In genomic region chr6:127888581-127888980, GRCm38 (mm10) we compare ENCODE assay signal across 8 mouse cellular contexts. TPM values are rescaled to one million over a fixed set of nuclear protein-coding genes. Genes with fewer than 3 reads are reported as not detected.
DNase-seq lines count a peak whose midpoint lies in the region; ATAC-seq and TF ChIP-seq lines count a peak whose summit lies in the region.
"Had no signal": no experiment of that assay in that cellular context is flagged by ENCODE, and none has a peak within 500 bp of the region (broad histone marks: within the 10 kb centered on the region; RNA-seq: fewer than 3 reads in every experiment).

No protein-coding gene starts in this region.

- WGBS in hindbrain, embryonic 11.5 days: 63% methylated on average over 3 of the region's 3 CpGs
- 76% methylated on average over 3 of the region's 3 CpGs for WGBS in midbrain, embryonic 11.5 days

- H3K27ac ChIP-seq in hindbrain, embryonic 11.5 days (ENCODE audit: low read depth, low read length): no peak overlapping the region
- no peak overlapping the region for H3K27ac ChIP-seq in midbrain, embryonic 11.5 days (ENCODE audit: low read depth, low read length)

- H3K27me3 ChIP-seq in E14TG2a.4 (ENCODE audit: insufficient read depth, low read length): peaks cover 48% of the 10 kb centered on the region
- H3K27me3 ChIP-seq in hindbrain, embryonic 11.5 days (ENCODE audit: control insufficient read depth, insufficient read depth, low read length): no peaks in the 10 kb centered on the region
- H3K27me3 ChIP-seq in midbrain, embryonic 11.5 days (ENCODE audit: control insufficient read depth, insufficient read depth, low read length): 0 out of 2 replicates have a peak, but pooled peaks cover 2% of the 10 kb centered on the region

- DNase-seq in 3T3-L1 (ENCODE audit: low read depth, low spot score): peak; percentile 71
- DNase-seq in hindbrain, embryonic 11.5 days (ENCODE audit: low spot score): no peak
- DNase-seq in midbrain, embryonic 11.5 days (ENCODE audit: low spot score, missing footprints): no peak
- DNase-seq in gastrocnemius, postnatal 10 days: no peak
- DNase-seq in retina, postnatal 1 day: no peak

- peak overlapping the region; percentile 63 for H3K4me2 ChIP-seq in hindbrain, embryonic 11.5 days (replicated peaks; ENCODE audit: low read depth, low read length)
- H3K4me2 ChIP-seq in midbrain, embryonic 11.5 days: peak overlapping the region; percentile 57

- no peaks in the 10 kb centered on the region for H3K9me3 ChIP-seq in E14TG2a.4 (ENCODE audit: low read length)
- no peaks in the 10 kb centered on the region for H3K9me3 ChIP-seq in hindbrain, embryonic 11.5 days (ENCODE audit: control insufficient read depth, low read length)
- H3K9me3 ChIP-seq in midbrain, embryonic 11.5 days (ENCODE audit: control insufficient read depth, low read length): no peaks in the 10 kb centered on the region; the same call in 1 of the 2 replicates

- peak overlapping the region; percentile 71 for H3K9ac ChIP-seq in hindbrain, embryonic 11.5 days (ENCODE audit: low read depth, low read length)
- peak overlapping the region; percentile 67 for H3K9ac ChIP-seq in midbrain, embryonic 11.5 days (ENCODE audit: low read length)

- no peak for TF ChIP-seq CTCF in E14TG2a.4 (conservative IDR thresholded peaks at IDR 0.05; ENCODE audit: low read length)

- H3K4me3 ChIP-seq in E14TG2a.4 (replicated peaks; ENCODE audit: low read length): peak overlapping the region; percentile 80; the same call in 1 of the 2 replicates
- H3K4me3 ChIP-seq in hindbrain, embryonic 11.5 days (ENCODE audit: low read depth, low read length): peak overlapping the region; percentile 40
- H3K4me3 ChIP-seq in midbrain, embryonic 11.5 days (ENCODE audit: low read depth, low read length): peak overlapping the region; percentile 41

- peaks cover 22% of the 10 kb centered on the region for H3K4me1 ChIP-seq in E14TG2a.4 (replicated peaks; ENCODE audit: low read depth, low read length)
- peaks cover 8% of the 10 kb centered on the region for H3K4me1 ChIP-seq in hindbrain, embryonic 11.5 days (replicated peaks; ENCODE audit: control insufficient read depth, insufficient read depth, low read length)
- peaks cover 12% of the 10 kb centered on the region for H3K4me1 ChIP-seq in midbrain, embryonic 11.5 days (ENCODE audit: control insufficient read depth, insufficient read depth, low read length)

- H3K36me3 ChIP-seq in E14TG2a.4 (ENCODE audit: insufficient read depth, low read length): no peaks in the 10 kb centered on the region
- no peaks in the 10 kb centered on the region for H3K36me3 ChIP-seq in hindbrain, embryonic 11.5 days (ENCODE audit: control insufficient read depth, insufficient read depth, low read length)
- H3K36me3 ChIP-seq in midbrain, embryonic 11.5 days (ENCODE audit: control insufficient read depth, insufficient read depth, low read length): no peaks in the 10 kb centered on the region

- ATAC-seq in hindbrain, embryonic 11.5 days (ENCODE audit: low FRiP score): no peak
- no peak for ATAC-seq in midbrain, embryonic 11.5 days (ENCODE audit: low FRiP score)
- ATAC-seq in activated CD4-positive, CD25-positive, alpha-beta regulatory T cell, adult 4 months: no peak
- ATAC-seq: inflammation-experienced regulatory T-cells, adult 6 months had no signal

RNA-seq across cellular contexts. Expression of gene Tspan11, which starts 1.2 kb away (rescaled TPM):
- 17.4 and 17.9 TPM in 2 replicates for polyA plus RNA-seq in hindbrain, embryonic 11.5 days (2014; fragmentation: Nextera tagmentation; extraction: Ambion mirVana)
- 10.8 and 13.3 TPM in 2 replicates for polyA plus RNA-seq in midbrain, embryonic 11.5 days (2014; fragmentation: Nextera tagmentation; extraction: Ambion mirVana)
- 10 to 100 TPM; 12.7 to 14.0 TPM for total RNA-seq in gastrocnemius, postnatal 10 days (2021)
- not detected for polyA plus RNA-seq in activated CD4-positive, CD25-positive, alpha-beta regulatory T cell, adult 4 months (2017; shearing (Covaris generic))
- polyA plus RNA-seq: inflammation-experienced regulatory T-cells, adult 6 months had no signal

Comparison
In these comparisons a context has a peak if more than half of its experiments do, and no peak if none do; other contexts are left out.
1. RNA of gene Tspan11, which starts 1.2 kb away (polyA plus RNA-seq): 17.4 to 17.9 TPM in hindbrain, embryonic 11.5 days and 10.8 to 13.3 TPM in midbrain, embryonic 11.5 days; not detected in activated CD4-positive, CD25-positive, alpha-beta regulatory T cell, adult 4 months; every median in the first group is over 10 times any median in the second.
2. Peak in every context shown above with its lines, with median percentiles within 50 percentile points of each other: H3K4me3 ChIP-seq.